Mouse (Mus musculus) forebrain, embryonic 14.5 days (tissue): ENCODE data around the gene H2-K1. TPM values are rescaled to one million over a fixed set of nuclear protein-coding genes. Genes with fewer than 3 reads are reported as not detected.
"Not testable (repeated sequence)": the region's sequence is repeated elsewhere in the genome, so short reads cannot be mapped to it uniquely, and the experiment has no call there.

Source experiments
- ATAC-seq: fragments of 200-750 bp; cut with Nextera tagmentation; 2 replicates; pipeline ENCODE4 v1.8.0; 2017; ENCODE audit warnings: mild to moderate bottlenecking, moderate library complexity
- DNase-seq: peaks from one replicate; pipeline ENCODE4 v3.0.0-alpha.2; 2015; ENCODE audit warnings: low spot score
- H3K27ac ChIP-seq: fragments of 300-500 bp; sonication (generic); 2 replicates; pipeline ENCODE4 v1.5.1; 2014; ENCODE audit warnings: low read depth, mild to moderate bottlenecking, control low read depth, low read length, moderate library complexity
- H3K27me3 ChIP-seq: fragments of 300-500 bp; sonication (generic); replicated peaks from 2 replicates; pipeline ENCODE4 v1.6.1; 2014; ENCODE audit warnings: low read length, control low read depth, mixed read lengths; ENCODE audit not compliant: control insufficient read depth, insufficient read depth
- H3K36me3 ChIP-seq: fragments of 300-500 bp; sonication (generic); 2 replicates; pipeline ENCODE4 v1.6.1; 2014; ENCODE audit warnings: low read length, control low read depth; ENCODE audit not compliant: control insufficient read depth, insufficient read depth
- H3K4me1 ChIP-seq: fragments of 300-500 bp; sonication (generic); 2 replicates; pipeline ENCODE4 v1.6.1; 2014; ENCODE audit warnings: antibody characterized with exemption, low read length, control low read depth; ENCODE audit not compliant: control insufficient read depth, insufficient read depth
- H3K4me2 ChIP-seq: fragments of 300-500 bp; sonication (generic); 2 replicates; pipeline ENCODE4 v1.6.1; 2014; ENCODE audit warnings: mild to moderate bottlenecking, control low read depth, low read length
- H3K4me3 ChIP-seq: fragments of 300-500 bp; sonication (generic); 2 replicates; pipeline ENCODE4 v1.5.1; 2014; ENCODE audit warnings: low read depth, low read length, control low read depth
- H3K9ac ChIP-seq: fragments of 300-500 bp; sonication (generic); 2 replicates; pipeline ENCODE4 v1.6.1; 2014; ENCODE audit warnings: mild to moderate bottlenecking, low read length, control low read depth, moderate library complexity
- H3K9me3 ChIP-seq: fragments of 300-500 bp; sonication (generic); replicated peaks from 2 replicates; pipeline ENCODE4 v1.6.1; 2016; ENCODE audit warnings: low read length, control low read depth, mixed read lengths; ENCODE audit not compliant: control insufficient read depth
- WGBS: fragments of 180-500 bp; shearing (Covaris S2); extraction: QIAGEN DNeasy Blood & Tissue Kit; methylation state at CpG from one replicate; pipeline ENCODE4 v1.1.7; 2014; 5-methylcytosine and 5-hydroxymethylcytosine counted together
- polyA plus RNA-seq: library from polyadenylated mRNA; unstranded; fragments of >200 nt; fragmentation: Nextera tagmentation; extraction: Ambion mirVana; gene quantifications from 2 replicates; pipeline ENCODE4 v1.2.1, GENCODE M21; 2014

Gene H2-K1
- polyA plus RNA-seq, 1 experiment from 2014 or later, result 14.2 TPM

- peak; percentile 97 for ATAC-seq
- not testable (repeated sequence) for H3K9me3 ChIP-seq, H3K36me3 ChIP-seq, H3K4me1 ChIP-seq
- H3K27me3 ChIP-seq, result peaks cover 26% of the 10 kb centered on the region
- peak overlapping the region; percentile 48 for H3K4me2 ChIP-seq
- WGBS, result under 1% methylated on average over 27 of the region's 27 CpGs
- DNase-seq, result peak; percentile 99
- H3K9ac ChIP-seq, result peak overlapping the region; percentile 55; the same call in 1 of the 2 replicates
- peak overlapping the region; percentile 42 for H3K4me3 ChIP-seq
- H3K27ac ChIP-seq, result peak overlapping the region; percentile 77
Observed at GRCm38 (mm10) chr17:33981192-33981909, 18.8 kb downstream of the H2-K1 start.

GRCm38 (mm10) chr17:33980181-33981035, 19.7 kb downstream of the H2-K1 start:
- 79% methylated on average over 19 of the region's 19 CpGs for WGBS
- Histone ChIP-seq H3K27ac (no peak overlapping the region), H3K4me2 (no peak overlapping the region), H3K9ac (no peak overlapping the region), H3K27me3 (peaks cover 26% of the 10 kb centered on the region), H3K36me3 (no peaks in the 10 kb centered on the region), H3K4me3 (no peak overlapping the region), H3K4me1 (no peaks in the 10 kb centered on the region), H3K9me3 (no peaks in the 10 kb centered on the region)
- DNase-seq (no peak), ATAC-seq (peak; percentile 4; the same call in 1 of the 2 replicates)

GRCm38 (mm10) chr17:33979512-33980050, 20.6 kb downstream of the H2-K1 start:
- Histone ChIP-seq H3K27ac (no peak overlapping the region), H3K4me2 (no peak overlapping the region), H3K9ac (no peak overlapping the region), H3K36me3 (no peaks in the 10 kb centered on the region), H3K4me1 (no peaks in the 10 kb centered on the region), H3K27me3 (peaks cover 26% of the 10 kb centered on the region), H3K9me3 (no peaks in the 10 kb centered on the region), H3K4me3 (no peak overlapping the region)
- ATAC-seq (no peak), DNase-seq (no peak)
- 78% methylated on average over 6 of the region's 6 CpGs for WGBS

GRCm38 (mm10) chr17:33978631-33979031, 21.5 kb downstream of the H2-K1 start:
- Histone ChIP-seq H3K9ac (peak overlapping the region; percentile 47), H3K4me2 (peak overlapping the region; percentile 42), H3K9me3 (no peaks in the 10 kb centered on the region), H3K36me3 (no peaks in the 10 kb centered on the region), H3K4me1 (no peaks in the 10 kb centered on the region), H3K4me3 (peak overlapping the region; percentile 20), H3K27ac (no peak overlapping the region), H3K27me3 (peaks cover 26% of the 10 kb centered on the region)
- DNase-seq, result no peak
- WGBS, result under 1% methylated on average over 11 of the region's 17 CpGs
- no peak for ATAC-seq

- H3K27ac ChIP-seq, result no peak overlapping the region
- H3K4me2 ChIP-seq, result peak overlapping the region; percentile 42
- peak overlapping the region; percentile 20 for H3K4me3 ChIP-seq
- ATAC-seq (no peak), DNase-seq (no peak)
- H3K9ac ChIP-seq, result peak overlapping the region; percentile 47
- 3% methylated on average over 57 of the region's 57 CpGs for WGBS
- no peaks in the 10 kb centered on the region for H3K9me3 ChIP-seq
- no peaks in the 10 kb centered on the region for H3K4me1 ChIP-seq
- peaks cover 26% of the 10 kb centered on the region for H3K27me3 ChIP-seq
- H3K36me3 ChIP-seq, result no peaks in the 10 kb centered on the region
Observed at GRCm38 (mm10) chr17:33977861-33978557, 22.1 kb downstream of the H2-K1 start.

GRCm38 (mm10) chr17:33973572-33973971, 26.6 kb downstream of the H2-K1 start:
- no peaks in the 10 kb centered on the region for H3K9me3 ChIP-seq

GRCm38 (mm10) chr17:33972691-33973090, 27.5 kb downstream of the H2-K1 start:
- Histone ChIP-seq H3K27ac (no peak overlapping the region), H3K4me1 (no peaks in the 10 kb centered on the region), H3K27me3 (peaks cover 3% of the 10 kb centered on the region), H3K4me2 (no peak overlapping the region), H3K4me3 (no peak overlapping the region), H3K9me3 (no peaks in the 10 kb centered on the region), H3K36me3 (no peaks in the 10 kb centered on the region), H3K9ac (no peak overlapping the region)
- DNase-seq (no peak), ATAC-seq (no peak)
- WGBS, result 5% methylated on average over 1 of the region's 1 CpGs

More at GRCm38 (mm10) chr17:33973572-33973971, 26.6 kb downstream of the H2-K1 start:
- no peak for ATAC-seq
- Histone ChIP-seq H3K27me3 (peaks cover 11% of the 10 kb centered on the region), H3K4me2 (no peak overlapping the region), H3K9ac (no peak overlapping the region), H3K27ac (no peak overlapping the region), H3K4me3 (no peak overlapping the region), H3K4me1 (no peaks in the 10 kb centered on the region), H3K36me3 (no peaks in the 10 kb centered on the region)
- 58% methylated on average over 3 of the region's 3 CpGs for WGBS
- DNase-seq, result no peak

- no peak for DNase-seq
- WGBS, result 82% methylated on average over 4 of the region's 4 CpGs
- peaks cover 19% of the 10 kb centered on the region for H3K36me3 ChIP-seq
- no peak overlapping the region for H3K4me3 ChIP-seq
- H3K9me3 ChIP-seq, result no peaks in the 10 kb centered on the region
- no peak overlapping the region for H3K9ac ChIP-seq
- no peak overlapping the region for H3K27ac ChIP-seq
- H3K27me3 ChIP-seq, result no peaks in the 10 kb centered on the region
- H3K4me2 ChIP-seq, result no peak overlapping the region
- no peaks in the 10 kb centered on the region for H3K4me1 ChIP-seq
- no peak for ATAC-seq
Observed at GRCm38 (mm10) chr17:33969394-33969793, 30.8 kb downstream of the H2-K1 start.
